Mouse (Mus musculus) cerebellum, adult 18-20 months (tissue): ENCODE data around the gene H2al1n.
"Not testable (repeated sequence)": the region's sequence is repeated elsewhere in the genome, so short reads cannot be mapped to it uniquely, and the experiment has no call there.

ENCODE experiments used
- DNase-seq, 2 experiments: peaks; one replicate each; pipeline ENCODE4 v3.0.0; 2021

Gene H2al1n

GRCm38 (mm10) chrX:14210848-14211247, at the start of gene H2al1n:
Gene H2al1n (plus strand): TSS chrX:14211148.
- not testable (repeated sequence) for DNase-seq

DNA sequence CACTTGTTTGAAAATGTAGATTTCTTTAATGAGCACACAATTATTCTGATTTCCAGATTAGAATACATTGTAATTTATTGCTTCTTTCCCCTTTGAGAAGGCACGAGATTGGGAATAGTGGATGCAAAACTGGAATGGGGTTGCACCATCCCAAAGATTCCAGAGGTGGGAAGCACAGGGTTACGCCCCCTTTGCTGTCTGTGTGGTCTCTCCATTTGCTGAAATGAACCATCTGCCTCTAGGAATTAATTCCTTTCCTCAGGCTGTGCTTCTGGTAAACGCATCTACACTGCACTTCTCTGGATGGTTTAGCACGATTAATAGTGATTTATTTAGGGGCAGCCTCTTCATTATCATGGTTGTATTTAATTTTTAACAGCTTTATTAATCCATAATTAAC, 11.7 kb upstream of the H2al1n start:
- no peak for DNase-seq

GRCm38 (mm10) chrX:14206112-14206875, 4.7 kb upstream of the H2al1n start:
- no peak for DNase-seq

GRCm38 (mm10) chrX:14229218-14229617, 18.3 kb downstream of the H2al1n start:
- no peak for DNase-seq

GRCm38 (mm10) chrX:14259597-14260239, 48.8 kb downstream of the H2al1n start:
- no peak for DNase-seq
